Mouse (Mus musculus) right cerebral cortex, adult 2 months (tissue): Measurements from ENCODE around the gene Pck2.

ENCODE experiments used
- DNase-seq, 2 experiments: peaks; one replicate each; pipeline ENCODE4 v3.0.0; 2021 to 2022; ENCODE audit warnings: low spot score in 2 of 2

Gene Pck2

DNA sequence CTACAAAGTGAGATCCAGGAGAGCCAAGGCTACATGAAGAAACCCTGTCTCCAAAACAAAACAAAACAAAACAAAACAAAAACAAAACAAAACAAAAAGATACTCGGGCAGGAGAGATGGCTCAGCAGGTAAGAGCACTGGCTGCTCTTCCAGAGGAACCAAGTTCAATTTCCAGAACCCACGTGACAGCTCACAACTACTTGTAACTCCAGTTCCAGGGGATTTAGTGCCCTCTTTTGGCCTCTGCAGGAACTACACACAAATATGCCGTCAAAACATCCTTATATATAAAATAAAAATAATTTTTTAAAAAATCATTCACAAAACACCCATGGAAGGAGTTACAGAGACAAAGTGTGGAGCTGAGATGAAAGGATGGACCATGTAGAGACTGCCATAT, 12.1 kb upstream of the Pck2 start:
- no peak for DNase-seq

DNA sequence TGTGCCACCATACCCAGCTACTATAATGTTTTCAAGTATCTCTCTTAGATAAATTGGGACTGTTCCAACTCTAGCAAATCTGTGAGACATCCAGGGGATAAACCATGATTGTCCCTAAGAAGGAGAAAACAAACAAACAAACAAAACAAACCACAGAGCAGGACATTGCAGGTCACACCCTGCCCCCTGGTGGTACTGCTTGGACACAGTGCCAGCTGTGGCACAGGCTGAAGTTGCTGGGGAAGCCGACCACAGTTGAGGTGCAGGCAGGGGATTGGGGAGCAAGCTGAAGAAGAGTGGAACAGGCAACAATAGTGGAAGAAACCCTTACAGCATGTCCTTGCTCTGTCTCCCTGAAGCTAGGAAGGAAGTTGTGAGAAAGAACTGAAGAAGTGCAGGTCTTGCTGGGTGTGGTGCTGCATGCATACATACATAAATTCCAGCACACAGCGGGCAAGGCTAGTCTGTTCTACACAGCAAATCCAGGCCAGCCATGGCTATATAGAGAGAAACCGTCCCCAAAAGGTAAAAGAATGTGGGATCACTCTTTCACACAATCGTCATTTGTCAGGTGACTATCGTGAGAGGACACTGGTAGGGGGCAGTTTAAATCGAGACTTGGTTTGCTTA, 3.8 kb upstream of the Pck2 start:
- peak in 1 of 2 experiments; percentile 49 for DNase-seq

DNA sequence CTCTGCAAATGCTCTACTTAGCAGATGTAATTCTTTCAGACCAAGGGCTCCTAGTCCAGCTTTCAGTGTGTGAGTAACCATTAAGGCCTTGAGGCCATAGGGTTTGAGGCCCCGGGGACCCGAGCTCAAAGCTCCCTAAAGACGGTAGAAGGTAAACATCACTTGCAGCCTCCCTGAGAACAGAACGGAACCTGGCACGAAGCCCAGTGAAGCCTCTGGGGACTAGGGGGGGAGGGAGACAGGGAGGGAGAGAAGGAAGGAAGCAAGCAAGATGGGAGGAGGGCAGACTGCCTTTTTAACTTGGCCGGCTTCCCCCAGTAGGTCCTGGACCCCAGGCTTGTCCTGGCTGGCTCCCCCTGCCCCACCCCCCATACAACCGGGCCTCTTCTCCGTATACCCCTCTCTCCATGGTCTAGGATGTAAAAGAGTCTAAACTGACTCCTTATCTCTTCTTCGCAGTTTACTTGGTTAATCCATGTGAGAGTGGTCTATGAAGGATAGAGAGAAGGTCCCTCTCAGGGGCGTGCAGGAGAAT, 788 bp downstream of the Pck2 start:
- peak; percentile 76 to 86 for DNase-seq

DNA sequence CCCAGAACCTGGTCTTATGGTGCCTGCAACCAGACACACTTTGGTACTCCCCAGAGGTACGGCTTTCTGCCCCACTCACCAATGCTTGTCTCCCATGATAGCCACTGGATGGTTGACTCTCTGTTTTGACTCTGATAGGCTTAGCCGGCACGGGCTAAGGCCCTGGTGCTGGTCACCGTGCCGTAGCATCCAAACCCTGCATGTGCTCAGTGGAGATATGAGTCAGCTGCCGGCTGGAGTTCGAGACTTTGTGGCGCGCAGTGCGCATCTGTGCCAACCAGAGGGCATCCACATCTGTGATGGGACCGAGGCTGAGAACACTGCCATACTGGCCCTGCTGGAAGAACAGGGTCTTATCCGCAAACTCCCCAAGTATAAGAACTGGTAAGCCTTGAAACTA, 2.2 kb downstream of the Pck2 start:
- no peak for DNase-seq

DNA sequence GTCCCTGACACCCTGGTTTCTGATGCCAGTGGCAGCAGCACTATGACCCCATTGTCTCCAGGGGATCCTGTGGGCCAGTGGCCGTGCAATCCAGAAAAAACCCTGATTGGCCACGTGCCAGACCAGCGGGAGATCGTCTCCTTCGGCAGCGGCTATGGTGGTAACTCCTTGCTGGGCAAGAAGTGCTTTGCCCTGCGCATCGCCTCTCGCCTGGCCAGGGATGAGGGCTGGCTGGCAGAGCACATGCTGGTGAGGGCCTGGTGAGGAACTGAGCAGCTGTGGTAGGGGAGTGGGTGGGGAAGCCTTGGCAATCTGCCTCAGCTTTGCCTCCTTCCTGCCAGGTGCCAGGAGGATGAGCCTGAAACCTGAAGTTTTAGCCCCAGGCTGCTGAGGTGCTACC, 4.3 kb downstream of the Pck2 start:
- DNase-seq: no peak

DNA sequence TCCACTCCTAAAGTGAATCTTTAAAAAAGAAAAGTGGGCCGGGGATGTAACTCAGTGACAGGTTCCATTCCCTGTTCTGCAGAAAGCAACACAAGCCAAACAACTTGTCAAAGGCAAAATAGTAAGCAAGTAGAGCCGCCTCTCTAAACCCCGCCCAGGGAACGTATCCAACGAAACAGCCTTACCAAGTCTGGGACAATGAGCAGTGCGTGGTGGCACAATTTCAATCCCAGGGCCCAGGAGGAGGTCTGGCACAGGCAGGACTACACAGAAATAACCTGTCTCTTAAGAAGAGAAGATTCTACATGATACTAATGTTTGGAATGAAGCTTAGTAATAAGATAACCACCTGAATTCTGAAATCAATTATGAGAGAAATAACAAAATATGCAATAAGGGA, 10.1 kb downstream of the Pck2 start:
- no peak for DNase-seq

DNA sequence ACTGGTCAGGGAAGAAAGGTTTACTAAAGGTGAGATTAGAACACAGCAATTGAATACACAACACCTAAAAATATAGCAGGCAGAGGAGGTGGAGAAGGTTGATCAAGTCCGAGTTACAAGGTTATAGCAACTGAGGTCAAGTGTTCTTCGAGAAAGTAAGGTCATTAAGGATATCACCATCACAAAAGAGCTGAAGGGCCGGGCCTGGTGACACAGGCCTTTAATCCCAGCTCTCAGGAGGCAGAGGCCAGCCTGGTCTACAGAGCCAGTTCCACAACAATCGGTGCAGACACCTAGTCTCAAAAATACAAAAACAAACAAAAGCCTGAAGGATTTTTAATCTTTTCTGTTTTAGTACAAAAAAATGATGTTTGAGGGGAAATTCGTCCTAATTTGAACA, 11.3 kb downstream of the Pck2 start:
- DNase-seq: no peak

DNA sequence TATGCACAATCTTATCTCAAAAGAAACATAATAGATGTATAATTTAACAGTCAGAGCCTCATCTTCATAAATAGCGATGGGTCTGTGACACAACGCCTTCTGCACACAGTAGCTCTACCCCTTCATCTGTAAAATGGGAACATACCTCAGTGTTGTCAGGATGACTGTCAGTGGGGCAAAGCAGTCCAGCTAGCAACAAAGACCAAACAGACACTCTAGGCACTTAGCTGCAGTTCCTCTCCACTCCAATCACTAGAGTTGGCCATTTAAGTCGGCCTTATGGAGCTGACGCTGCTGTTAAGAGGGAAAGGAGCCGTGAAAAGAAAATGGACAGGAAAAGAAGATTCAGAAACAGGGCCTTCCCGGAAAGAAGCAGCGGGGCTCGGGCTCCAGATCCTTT, 11.7 kb downstream of the Pck2 start:
- no peak for DNase-seq

DNA sequence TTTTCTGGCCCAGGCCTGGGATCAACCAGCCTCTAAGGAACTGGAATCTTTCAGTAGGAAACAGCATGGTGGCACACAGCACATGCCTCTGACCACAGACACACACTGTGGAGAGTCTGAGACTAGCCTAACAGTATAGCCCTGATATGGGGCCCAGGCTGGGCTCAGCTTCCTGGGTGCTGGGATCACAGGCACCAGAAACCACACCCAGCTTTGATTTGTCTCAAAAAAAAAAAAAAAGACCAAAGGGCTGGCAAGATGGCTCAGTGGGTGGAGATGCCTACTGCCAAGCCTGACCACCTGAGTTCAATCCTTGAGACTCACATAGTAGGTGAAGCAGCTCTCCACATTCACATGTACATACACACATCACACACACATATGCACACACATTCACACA, 14.6 kb downstream of the Pck2 start:
- no peak for DNase-seq

DNA sequence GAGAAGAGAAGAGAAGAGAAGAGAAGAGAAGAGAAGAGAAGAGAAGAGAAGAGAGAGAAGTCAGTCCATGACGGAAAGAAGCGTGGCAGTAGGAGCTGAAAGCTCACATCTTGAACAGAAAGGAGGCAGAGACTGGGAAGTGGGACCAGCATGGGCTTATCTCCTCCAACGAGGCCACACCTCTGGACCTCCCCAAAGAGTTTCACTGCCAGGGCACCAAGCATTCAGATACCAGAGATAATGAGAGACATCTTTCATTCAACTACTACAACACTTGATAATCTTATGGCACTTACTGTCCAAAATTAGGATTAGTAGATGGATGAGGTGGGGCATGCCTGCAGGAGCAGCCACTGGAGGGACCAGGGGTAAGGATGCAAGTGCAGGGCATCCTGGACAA, 15.7 kb downstream of the Pck2 start:
- no peak for DNase-seq

DNA sequence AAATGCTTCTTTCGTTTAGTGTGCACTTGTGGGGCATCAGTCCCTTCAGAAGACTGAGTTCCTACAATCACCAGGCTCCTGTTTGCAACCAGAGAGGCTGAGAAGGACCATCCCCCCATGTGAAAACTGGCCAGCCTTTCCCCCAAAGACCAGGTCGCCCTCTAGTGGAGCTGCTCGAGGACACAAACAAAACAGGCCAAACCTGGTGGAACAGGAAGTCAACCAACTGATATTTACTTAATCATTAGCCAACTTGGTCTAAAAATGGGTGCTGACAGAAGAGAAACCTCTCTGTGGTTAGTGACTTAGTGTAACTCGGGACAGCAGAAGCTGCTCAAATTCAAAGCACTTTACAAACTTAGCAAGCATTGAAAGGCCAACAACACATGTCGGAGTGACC, 16.9 kb downstream of the Pck2 start:
- DNase-seq: peak; percentile 74 to 78

DNA sequence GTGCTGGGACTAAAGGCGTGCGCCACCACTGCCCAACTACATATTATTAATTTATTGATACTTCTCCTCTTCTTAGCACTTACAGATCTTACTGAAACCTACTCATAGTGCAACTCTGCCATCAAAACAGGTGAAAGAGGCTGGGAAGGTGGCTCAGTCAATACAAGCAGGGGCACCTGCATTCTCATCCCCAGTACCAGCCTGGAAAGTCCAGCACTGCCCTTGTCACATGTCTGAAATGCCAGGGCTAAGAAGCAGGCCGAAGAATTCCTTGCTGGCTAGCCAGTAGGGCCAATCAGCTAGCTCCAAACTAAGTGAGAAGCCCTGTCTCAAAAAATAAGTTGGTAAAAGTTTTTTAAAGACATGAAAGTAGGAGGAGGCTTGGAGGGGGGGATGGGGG, 17.5 kb downstream of the Pck2 start:
- DNase-seq: no peak

DNA sequence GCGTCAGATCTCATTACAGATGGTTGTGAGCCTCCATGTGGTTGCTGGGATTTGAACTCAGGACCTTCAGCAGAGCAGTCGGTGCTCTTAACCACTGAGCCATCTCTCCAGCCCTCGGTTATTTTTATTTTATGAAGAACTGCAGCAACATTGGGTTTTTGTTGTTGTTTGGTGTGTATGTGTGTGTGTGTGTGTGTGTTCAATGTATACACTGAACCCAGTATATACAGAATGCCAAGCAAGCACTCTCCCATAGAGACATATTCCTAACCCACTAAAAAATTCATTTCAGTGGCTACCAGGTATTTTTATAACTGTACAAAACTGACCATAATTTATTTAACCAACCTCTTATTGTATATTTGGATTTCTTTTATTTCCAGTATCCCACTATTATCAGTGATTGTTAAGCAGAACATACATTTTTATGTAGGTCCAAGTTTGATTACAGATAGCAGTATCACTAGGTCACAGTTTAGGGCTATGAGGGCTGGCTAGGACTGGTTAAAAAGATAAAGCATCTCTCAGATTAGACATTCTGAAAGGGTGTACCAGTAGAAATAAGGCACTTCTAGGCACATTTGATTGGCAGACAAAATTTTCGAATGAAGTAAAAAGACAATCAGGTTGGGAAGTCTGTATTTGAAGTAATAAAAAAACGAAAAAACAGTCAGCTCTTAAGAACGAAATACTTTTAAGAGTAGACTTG, 18.8 kb downstream of the Pck2 start:
- DNase-seq: no peak

DNA sequence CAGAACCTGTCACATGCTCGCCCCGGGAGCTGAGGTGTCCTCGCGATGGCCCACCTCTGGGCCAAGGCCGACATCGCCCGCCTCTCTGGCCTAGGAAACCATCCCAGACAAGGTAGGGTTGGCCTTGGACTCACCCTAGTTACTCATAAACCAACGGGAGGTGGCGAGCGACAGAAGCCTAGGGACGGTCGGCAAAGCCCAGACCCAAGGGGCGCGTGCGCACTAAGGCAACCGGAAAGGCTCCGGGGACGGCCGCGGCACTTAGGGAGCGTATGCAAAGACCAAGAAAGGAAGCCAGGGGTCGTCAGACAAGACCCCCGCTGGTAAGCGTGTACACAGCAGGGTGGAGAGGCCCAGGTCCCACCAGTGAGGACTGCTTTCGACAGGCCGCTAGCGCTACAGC, 19.7 kb downstream of the Pck2 start, which contains the start of gene Dcaf11:
Gene Dcaf11, plus strand, starts transcription at position 208 of the 403 bp plus-strand sequence.
- DNase-seq: peak; percentile 87 to 89

DNA sequence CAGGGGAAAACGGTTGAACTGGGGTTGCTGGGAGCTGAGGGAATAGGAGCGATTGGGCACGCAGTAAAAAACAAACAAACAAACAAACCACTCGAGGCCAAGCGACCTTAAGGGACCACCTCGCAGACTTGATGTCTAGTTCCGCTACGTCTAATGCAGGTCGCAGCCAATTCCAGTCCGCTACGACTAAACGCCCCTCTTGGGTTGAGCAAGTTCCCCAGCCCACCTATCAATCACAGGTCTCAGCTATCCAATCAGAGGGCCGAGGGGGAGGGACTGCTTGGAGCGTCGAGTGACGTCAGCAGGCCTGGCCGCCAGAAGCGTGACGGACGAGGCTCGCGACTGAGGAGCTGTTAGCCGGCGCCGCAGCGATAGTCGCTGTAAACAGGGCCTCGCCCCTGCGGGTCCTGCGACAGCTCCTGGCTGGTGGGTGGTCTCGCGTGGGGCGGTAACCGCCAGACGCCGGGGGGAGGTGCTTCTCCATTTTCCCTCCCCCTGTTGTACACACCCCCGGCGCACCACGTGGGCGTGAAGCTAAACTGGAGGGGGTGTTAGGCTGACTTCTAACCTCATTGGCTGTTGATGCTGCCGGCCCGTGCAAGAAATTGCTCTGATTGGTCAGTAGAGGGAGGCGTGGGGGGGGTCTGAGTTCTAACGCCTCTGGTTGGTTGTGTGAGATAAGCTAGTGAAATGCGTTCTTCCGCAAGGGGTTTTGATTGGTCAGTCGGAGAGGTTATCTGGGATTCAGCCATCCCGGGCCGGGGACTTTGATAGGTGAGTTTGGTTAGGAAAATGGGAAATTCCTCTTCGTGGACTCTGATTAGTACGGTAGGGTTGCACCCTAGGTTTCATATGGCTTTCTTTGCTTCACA, 20.4 kb downstream of the Pck2 start, which contains the start of gene A730061H03Rik:
Gene A730061H03Rik, minus strand, starts transcription at position 205 of the 872 bp plus-strand sequence.
- DNase-seq: peak; percentile 98 to 99

DNA sequence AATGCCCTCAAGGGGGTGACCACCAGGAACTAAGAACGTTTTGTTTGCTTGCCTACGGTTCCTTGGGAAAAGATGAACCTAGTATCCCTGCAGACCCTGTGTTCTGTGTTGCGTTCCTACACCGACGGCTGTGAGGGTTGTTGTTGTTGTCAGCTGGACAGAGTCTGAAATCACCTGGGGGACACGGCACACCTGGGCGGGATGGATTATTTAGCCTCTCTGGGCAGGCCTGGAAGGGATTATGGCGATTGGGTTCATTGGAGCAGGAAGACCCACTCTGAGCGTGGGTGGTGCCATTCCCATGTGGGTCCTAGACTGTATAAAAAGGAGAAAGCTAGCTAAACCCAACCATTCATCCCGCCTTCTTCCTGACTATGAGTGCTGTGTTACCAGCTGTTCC, 21.8 kb downstream of the Pck2 start:
- DNase-seq: no peak

DNA sequence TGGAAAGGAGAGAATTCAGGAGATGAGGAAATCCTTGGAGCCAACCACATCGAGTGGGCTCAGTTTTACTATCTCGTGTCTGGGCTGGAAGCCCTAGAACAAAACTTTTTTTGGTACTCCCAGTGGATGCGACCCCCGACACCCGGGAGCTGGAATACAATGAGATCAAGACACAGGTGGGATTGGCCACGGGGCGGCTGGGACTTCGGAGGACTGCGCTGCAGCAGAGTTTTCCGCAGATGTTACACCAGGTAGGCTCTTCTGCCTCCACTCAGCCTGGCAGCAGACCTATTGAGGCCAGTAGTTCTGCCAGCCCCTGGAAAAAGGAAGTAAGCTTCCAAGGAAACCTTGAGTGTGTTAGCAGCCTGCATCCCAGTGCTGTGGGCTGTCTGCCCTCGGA, 23.2 kb downstream of the Pck2 start:
- DNase-seq: no peak

DNA sequence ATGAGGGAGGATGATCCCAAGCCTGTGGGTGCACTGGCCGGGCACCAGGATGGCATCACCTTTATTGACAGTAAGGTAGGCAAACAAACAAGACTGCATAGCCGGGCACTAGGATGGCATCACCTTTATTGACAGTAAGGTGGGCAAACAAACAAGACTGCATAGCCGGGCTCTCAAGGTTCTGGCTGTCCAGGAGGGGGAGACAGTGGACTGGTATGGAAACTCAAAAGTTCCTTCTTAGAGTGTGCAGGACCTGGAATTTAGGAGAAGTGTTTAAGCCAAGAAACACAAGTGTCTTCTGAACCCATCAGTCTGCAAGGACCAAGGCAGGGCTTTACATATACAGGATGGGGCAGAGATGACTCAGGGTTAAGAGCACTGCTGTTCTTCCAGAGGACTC, 25.7 kb downstream of the Pck2 start:
- no peak for DNase-seq

DNA sequence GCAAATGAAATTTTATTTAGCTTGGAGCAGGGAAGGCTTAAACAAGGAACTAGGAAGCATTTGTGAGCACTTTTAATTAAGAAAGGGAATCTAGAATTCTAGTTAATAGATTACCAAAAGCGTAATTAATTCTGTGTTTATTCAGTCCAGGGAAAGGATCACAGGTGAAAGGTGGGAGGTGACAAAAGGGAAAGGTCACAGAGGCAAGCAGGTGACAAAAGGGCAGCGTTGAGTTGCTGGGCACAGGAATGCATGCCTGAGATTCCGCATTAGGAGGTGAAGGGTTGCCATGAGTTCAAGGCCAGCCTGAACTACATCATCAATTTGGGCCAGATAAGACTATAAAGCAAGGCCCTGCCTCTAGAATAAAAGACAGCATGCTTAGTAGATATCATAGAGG, 27.4 kb downstream of the Pck2 start:
- DNase-seq: no peak

DNA sequence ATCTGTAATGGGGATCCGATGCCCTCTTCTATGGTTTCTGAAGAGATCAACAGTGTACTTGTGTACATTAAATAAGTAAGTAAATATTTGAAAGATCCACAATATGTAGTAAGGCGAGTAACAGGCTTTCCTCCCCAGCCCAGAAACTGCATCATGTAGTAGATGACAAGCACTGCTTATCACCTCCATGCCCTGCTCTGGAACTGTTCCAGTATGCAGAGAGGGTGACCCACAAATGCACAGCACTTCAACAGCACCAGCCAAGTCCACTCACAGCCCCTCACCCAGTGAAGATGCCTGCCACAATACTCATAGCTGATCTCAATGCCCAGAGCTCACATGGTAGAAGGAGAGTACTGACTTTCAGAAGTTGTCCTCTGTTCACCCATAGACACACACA, 30.5 kb downstream of the Pck2 start:
- no peak for DNase-seq

DNA sequence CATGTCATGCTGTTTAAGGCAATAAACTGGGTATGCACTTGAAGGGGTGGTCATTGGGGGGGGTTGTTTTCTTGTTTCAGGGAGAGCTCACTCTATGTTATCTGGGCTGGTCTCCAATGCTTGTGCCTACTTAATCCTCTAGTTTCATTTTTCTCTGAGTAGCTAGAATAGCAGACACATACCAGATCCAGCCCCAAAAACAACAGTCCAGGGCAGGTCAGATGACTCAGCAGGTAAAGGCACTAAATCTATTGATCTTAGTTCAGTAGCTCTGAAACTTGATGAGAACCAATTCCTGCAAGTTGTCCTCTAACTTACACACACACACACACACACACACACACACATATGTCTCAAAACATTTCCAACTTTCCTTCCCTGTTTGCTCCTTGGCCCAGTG, 31.7 kb downstream of the Pck2 start:
- DNase-seq: no peak

DNA sequence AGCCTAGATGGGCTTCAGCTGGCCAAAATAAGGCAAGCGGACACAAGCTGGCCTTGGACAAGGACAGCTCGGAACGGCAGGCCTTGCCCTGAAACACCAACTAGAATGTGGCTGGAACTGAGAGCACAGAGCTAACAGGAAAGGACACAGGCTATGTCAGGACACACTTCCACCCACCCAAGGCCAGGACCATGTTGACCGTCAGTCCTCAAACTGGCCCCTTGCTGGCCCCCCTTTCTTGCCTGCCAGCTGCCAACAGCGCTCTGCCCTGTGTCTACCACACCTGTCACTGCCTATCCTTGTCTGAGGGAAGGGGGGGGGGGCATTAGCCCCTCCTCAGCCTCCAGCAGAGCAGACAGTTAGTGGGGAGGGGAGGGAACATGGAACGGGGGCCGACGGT, 35.2 kb downstream of the Pck2 start, which contains the start of gene Fitm1:
Gene Fitm1, plus strand, starts transcription at position 316 of the 400 bp plus-strand sequence.
- no peak for DNase-seq
